Mouse (Mus musculus): ENCODE measurements around the gene Cyp2t4. TPM values are rescaled to one million over a fixed set of nuclear protein-coding genes. Genes with fewer than 3 reads are reported as not detected.

Gene Cyp2t4
- polyA plus RNA-seq, 1 experiment from 2014 or later: not detected

GRCm38 (mm10) chr7:27168371-27168770 lies 14.9 kb downstream of the Cyp2t4 start:
- H3K4me2 ChIP-seq: no peak overlapping the region
- peaks cover 50% of the 10 kb centered on the region for H3K36me3 ChIP-seq
- 94% methylated on average over 5 of the region's 5 CpGs for WGBS
- H3K4me1 ChIP-seq (replicated peaks): peaks cover 31% of the 10 kb centered on the region
- H3K27me3 ChIP-seq (replicated peaks): no peaks in the 10 kb centered on the region
- no peaks in the 10 kb centered on the region for H3K9me3 ChIP-seq (replicated peaks)
- H3K9ac ChIP-seq: no peak overlapping the region
- no peak overlapping the region for H3K27ac ChIP-seq (ENCODE audit: poor library complexity, severe bottlenecking)
- ATAC-seq (ENCODE audit: insufficient number of reproducible peaks, low FRiP score): no peak
- no peak overlapping the region for H3K4me3 ChIP-seq

GRCm38 (mm10) chr7:27170981-27171380 lies 17.5 kb downstream of the Cyp2t4 start:
- Histone ChIP-seq H3K9ac (no peak overlapping the region), H3K27ac (ENCODE audit: poor library complexity, severe bottlenecking) (no peak overlapping the region), H3K27me3 (replicated peaks) (no peaks in the 10 kb centered on the region), H3K9me3 (replicated peaks) (no peaks in the 10 kb centered on the region), H3K4me1 (replicated peaks) (peaks cover 7% of the 10 kb centered on the region), H3K4me3 (no peak overlapping the region), H3K36me3 (peaks cover 59% of the 10 kb centered on the region), H3K4me2 (no peak overlapping the region)
- ATAC-seq (ENCODE audit: insufficient number of reproducible peaks, low FRiP score): no peak
- 85% methylated on average over 3 of the region's 3 CpGs for WGBS

GRCm38 (mm10) chr7:27174496-27174895 lies 21.0 kb downstream of the Cyp2t4 start:
- Histone ChIP-seq H3K4me1 (replicated peaks) (peaks cover 8% of the 10 kb centered on the region), H3K9me3 (replicated peaks) (no peaks in the 10 kb centered on the region), H3K27me3 (replicated peaks) (no peaks in the 10 kb centered on the region), H3K4me3 (no peak overlapping the region), H3K36me3 (peaks cover 57% of the 10 kb centered on the region), H3K27ac (ENCODE audit: poor library complexity, severe bottlenecking) (no peak overlapping the region), H3K4me2 (no peak overlapping the region), H3K9ac (no peak overlapping the region)
- 90% methylated on average over 15 of the region's 15 CpGs for WGBS
- no peak for ATAC-seq (ENCODE audit: insufficient number of reproducible peaks, low FRiP score)

- peaks cover 12% of the 10 kb centered on the region for H3K4me1 ChIP-seq (replicated peaks)
- ATAC-seq (ENCODE audit: insufficient number of reproducible peaks, low FRiP score): no peak
- no peaks in the 10 kb centered on the region for H3K27me3 ChIP-seq (replicated peaks)
- no peak overlapping the region for H3K4me3 ChIP-seq
- no peak overlapping the region for H3K9ac ChIP-seq
- peaks cover 57% of the 10 kb centered on the region for H3K36me3 ChIP-seq
- H3K27ac ChIP-seq (ENCODE audit: poor library complexity, severe bottlenecking): no peak overlapping the region
- no peaks in the 10 kb centered on the region for H3K9me3 ChIP-seq (replicated peaks)
- H3K4me2 ChIP-seq: no peak overlapping the region
- 92% methylated on average over 7 of the region's 7 CpGs for WGBS
Observed at GRCm38 (mm10) chr7:27174896-27175295, 21.4 kb downstream of the Cyp2t4 start.

- Histone ChIP-seq H3K9ac (peak overlapping the region; percentile 57), H3K4me1 (replicated peaks) (peaks cover 12% of the 10 kb centered on the region), H3K27me3 (replicated peaks) (no peaks in the 10 kb centered on the region), H3K27ac (ENCODE audit: poor library complexity, severe bottlenecking) (peak overlapping the region; percentile 83), H3K9me3 (replicated peaks) (no peaks in the 10 kb centered on the region), H3K4me2 (peak overlapping the region; percentile 64), H3K36me3 (peaks cover 34% of the 10 kb centered on the region), H3K4me3 (peak overlapping the region; percentile 63)
- 23% methylated on average over 4 of the region's 4 CpGs for WGBS
- no peak for ATAC-seq (ENCODE audit: insufficient number of reproducible peaks, low FRiP score)
Observed at GRCm38 (mm10) chr7:27177942-27178323, 24.4 kb downstream of the Cyp2t4 start.

- Histone ChIP-seq H3K27me3 (replicated peaks) (no peaks in the 10 kb centered on the region), H3K4me2 (peak within 1 kb of the TSS; percentile 64), H3K36me3 (peaks cover 33% of the 10 kb centered on the region), H3K4me3 (peak within 1 kb of the TSS; percentile 63), H3K9ac (peak within 1 kb of the TSS; percentile 57), H3K4me1 (replicated peaks) (peaks cover 12% of the 10 kb centered on the region), H3K9me3 (replicated peaks) (no peaks in the 10 kb centered on the region), H3K27ac (ENCODE audit: poor library complexity, severe bottlenecking) (peak within 1 kb of the TSS; percentile 83)
- WGBS: under 1% methylated on average over 53 of the region's 53 CpGs
- ATAC-seq (ENCODE audit: insufficient number of reproducible peaks, low FRiP score): peak; percentile 98
Observed at GRCm38 (mm10) chr7:27178324-27179216, 25.1 kb downstream of the Cyp2t4 start, which contains the start of gene Rab4b. Gene Rab4b, minus strand, starts transcription at chr7:27178896.

- Histone ChIP-seq H3K27me3 (replicated peaks) (no peaks in the 10 kb centered on the region), H3K4me2 (peak overlapping the region; percentile 63), H3K27ac (ENCODE audit: poor library complexity, severe bottlenecking) (peak overlapping the region; percentile 63), H3K36me3 (peaks cover 31% of the 10 kb centered on the region), H3K4me3 (peak overlapping the region; percentile 63), H3K9ac (peak overlapping the region; percentile 26; the same call in 1 of the 2 replicates), H3K4me1 (replicated peaks) (peaks cover 12% of the 10 kb centered on the region), H3K9me3 (replicated peaks) (no peaks in the 10 kb centered on the region)
- no peak for ATAC-seq (ENCODE audit: insufficient number of reproducible peaks, low FRiP score)
- 45% methylated on average over 16 of the region's 16 CpGs for WGBS
Observed at GRCm38 (mm10) chr7:27179217-27179918, 25.9 kb downstream of the Cyp2t4 start.

GRCm38 (mm10) chr7:27180036-27180435 lies 26.5 kb downstream of the Cyp2t4 start:
- Histone ChIP-seq H3K9ac (no peak overlapping the region), H3K36me3 (peaks cover 31% of the 10 kb centered on the region), H3K4me3 (no peak overlapping the region), H3K27ac (ENCODE audit: poor library complexity, severe bottlenecking) (no peak overlapping the region), H3K9me3 (replicated peaks) (no peaks in the 10 kb centered on the region), H3K4me2 (no peak overlapping the region), H3K4me1 (replicated peaks) (peaks cover 12% of the 10 kb centered on the region), H3K27me3 (replicated peaks) (no peaks in the 10 kb centered on the region)
- no peak for ATAC-seq (ENCODE audit: insufficient number of reproducible peaks, low FRiP score)
- 66% methylated on average over 5 of the region's 5 CpGs for WGBS

GRCm38 (mm10) chr7:27180837-27181695 lies 27.6 kb downstream of the Cyp2t4 start, which contains the start of the genes Gm21983 and Mia:
Gene Gm21983, minus strand, starts transcription at chr7:27181086.
Gene Mia, minus strand, starts transcription at chr7:27181157.
- H3K9me3 ChIP-seq (replicated peaks): no peaks in the 10 kb centered on the region
- H3K36me3 ChIP-seq: peaks cover 31% of the 10 kb centered on the region
- no peak within 1 kb of the TSS for H3K9ac ChIP-seq
- no peak for ATAC-seq (ENCODE audit: insufficient number of reproducible peaks, low FRiP score)
- WGBS: 65% methylated on average over 14 of the region's 14 CpGs
- H3K4me1 ChIP-seq (replicated peaks): peaks cover 12% of the 10 kb centered on the region
- no peak within 1 kb of the TSS for H3K4me3 ChIP-seq
- no peak within 1 kb of the TSS for H3K27ac ChIP-seq (ENCODE audit: poor library complexity, severe bottlenecking)
- H3K4me2 ChIP-seq: no peak within 1 kb of the TSS
- H3K27me3 ChIP-seq (replicated peaks): no peaks in the 10 kb centered on the region

- H3K9me3 ChIP-seq (replicated peaks): no peaks in the 10 kb centered on the region
- ATAC-seq (ENCODE audit: insufficient number of reproducible peaks, low FRiP score): no peak
- no peak overlapping the region for H3K4me3 ChIP-seq
- no peak overlapping the region for H3K27ac ChIP-seq (ENCODE audit: poor library complexity, severe bottlenecking)
- peaks cover 12% of the 10 kb centered on the region for H3K4me1 ChIP-seq (replicated peaks)
- 90% methylated on average over 1 of the region's 1 CpGs for WGBS
- peaks cover 46% of the 10 kb centered on the region for H3K36me3 ChIP-seq
- no peak overlapping the region for H3K4me2 ChIP-seq
- no peaks in the 10 kb centered on the region for H3K27me3 ChIP-seq (replicated peaks)
- no peak overlapping the region for H3K9ac ChIP-seq
Observed at GRCm38 (mm10) chr7:27182498-27182897, 29.0 kb downstream of the Cyp2t4 start.

Measured in heart, embryonic 12.5 days (tissue).